Mouse (Mus musculus): ENCODE data around the gene 4930503B20Rik.

4930503B20Rik gene

GRCm38 (mm10) chr3:146652431-146652830, 1.3 kb upstream of the 4930503B20Rik start:
- DNase-seq (ENCODE audit: low read depth, low spot score) = no peak

GRCm38 (mm10) chr3:146650716-146651115, 401 bp downstream of the 4930503B20Rik start:
- DNase-seq (ENCODE audit: low read depth, low spot score) = no peak

- no peak for DNase-seq (ENCODE audit: low read depth, low spot score)
These were observed 1.7 kb downstream of the 4930503B20Rik start for GRCm38 (mm10) chr3:146649311-146649894.

GRCm38 (mm10) chr3:146641818-146642427, 9.2 kb downstream of the 4930503B20Rik start:
- DNase-seq (ENCODE audit: low read depth, low spot score) = no peak

- no peak for DNase-seq (ENCODE audit: low read depth, low spot score)
These were observed 18.6 kb downstream of the 4930503B20Rik start for GRCm38 (mm10) chr3:146632506-146632905.

GRCm38 (mm10) chr3:146628227-146628982, 22.7 kb downstream of the 4930503B20Rik start:
- DNase-seq (ENCODE audit: low read depth, low spot score) = no peak

- DNase-seq (ENCODE audit: low read depth, low spot score) = no peak
These were observed 25.4 kb downstream of the 4930503B20Rik start for GRCm38 (mm10) chr3:146625766-146626165.

GRCm38 (mm10) chr3:146621966-146622365, 29.2 kb downstream of the 4930503B20Rik start:
- DNase-seq (ENCODE audit: low read depth, low spot score) = no peak

- DNase-seq (ENCODE audit: low read depth, low spot score) = no peak
These were observed 30.4 kb downstream of the 4930503B20Rik start for GRCm38 (mm10) chr3:146620555-146621249.

GRCm38 (mm10) chr3:146620101-146620500, 31.0 kb downstream of the 4930503B20Rik start:
- no peak for DNase-seq (ENCODE audit: low read depth, low spot score)

GRCm38 (mm10) chr3:146618357-146618756, 32.8 kb downstream of the 4930503B20Rik start:
- no peak for DNase-seq (ENCODE audit: low read depth, low spot score)

- no peak for DNase-seq (ENCODE audit: low read depth, low spot score)
These were observed 33.2 kb downstream of the 4930503B20Rik start for GRCm38 (mm10) chr3:146617946-146618345.

GRCm38 (mm10) chr3:146616533-146617283, 34.4 kb downstream of the 4930503B20Rik start:
- DNase-seq (ENCODE audit: low read depth, low spot score) = no peak

GRCm38 (mm10) chr3:146615496-146615895, 35.6 kb downstream of the 4930503B20Rik start, which contains the start of gene Dnase2b:
Gene Dnase2b, minus strand, starts transcription at chr3:146615596.
- DNase-seq (ENCODE audit: low read depth, low spot score) = no peak

GRCm38 (mm10) chr3:146611821-146612220, 39.3 kb downstream of the 4930503B20Rik start:
- DNase-seq (ENCODE audit: low read depth, low spot score) = no peak

GRCm38 (mm10) chr3:146611261-146611660, 39.9 kb downstream of the 4930503B20Rik start:
- DNase-seq (ENCODE audit: low read depth, low spot score) = no peak

GRCm38 (mm10) chr3:146610322-146610721, 40.8 kb downstream of the 4930503B20Rik start:
- DNase-seq (ENCODE audit: low read depth, low spot score) = no peak

- DNase-seq (ENCODE audit: low read depth, low spot score) = no peak
These were observed 43.7 kb downstream of the 4930503B20Rik start for GRCm38 (mm10) chr3:146607368-146607767.

GRCm38 (mm10) chr3:146604647-146605046, 46.5 kb downstream of the 4930503B20Rik start:
- no peak for DNase-seq (ENCODE audit: low read depth, low spot score)

GRCm38 (mm10) chr3:146602531-146602930, 48.6 kb downstream of the 4930503B20Rik start:
- no peak for DNase-seq (ENCODE audit: low read depth, low spot score)

GRCm38 (mm10) chr3:146601205-146601604, 49.9 kb downstream of the 4930503B20Rik start:
- DNase-seq (ENCODE audit: low read depth, low spot score) = no peak

Measured in A20 (cell line).